Mouse (Mus musculus): ENCODE measurements around the gene Selplg. TPM values are rescaled to one million over a fixed set of nuclear protein-coding genes. Genes with fewer than 3 reads are reported as not detected.
"Not testable (repeated sequence)": the region's sequence is repeated elsewhere in the genome, so short reads cannot be mapped to it uniquely, and the experiment has no call there.

Gene Selplg
- polyA plus RNA-seq, 1 experiment from 2014 or later, result 0.82 TPM

GRCm38 (mm10) chr5:113781254-113781653, 51.2 kb downstream of the Selplg start:
- WGBS, result 86% methylated on average over 7 of the region's 7 CpGs

GRCm38 (mm10) chr5:113780763-113781162, 51.7 kb downstream of the Selplg start:
- Histone ChIP-seq H3K4me1 (peaks cover 10% of the 10 kb centered on the region), H3K27ac (no peak overlapping the region), H3K4me3 (no peak overlapping the region), H3K36me3 (replicated peaks) (peaks cover 28% of the 10 kb centered on the region), H3K27me3 (ENCODE audit: poor library complexity, severe bottlenecking) (peaks cover 17% of the 10 kb centered on the region), H3K9me3 (no peaks in the 10 kb centered on the region)
- no peak for DNase-seq (ENCODE audit: extremely low spot score, low spot score)
- WGBS, result 92% methylated on average over 5 of the region's 5 CpGs

More at GRCm38 (mm10) chr5:113781254-113781653, 51.2 kb downstream of the Selplg start:
- H3K9me3 ChIP-seq, result no peaks in the 10 kb centered on the region
- H3K4me3 ChIP-seq, result no peak overlapping the region
- peaks cover 17% of the 10 kb centered on the region for H3K27me3 ChIP-seq (ENCODE audit: poor library complexity, severe bottlenecking)
- peaks cover 23% of the 10 kb centered on the region for H3K36me3 ChIP-seq (replicated peaks)
- no peak overlapping the region for H3K27ac ChIP-seq
- H3K4me1 ChIP-seq, result peaks cover 10% of the 10 kb centered on the region
- DNase-seq (ENCODE audit: extremely low spot score, low spot score), result no peak

- WGBS, result 96% methylated on average over 3 of the region's 3 CpGs
- peaks cover 17% of the 10 kb centered on the region for H3K27me3 ChIP-seq (ENCODE audit: poor library complexity, severe bottlenecking)
- no peak overlapping the region for H3K27ac ChIP-seq
- peaks cover 10% of the 10 kb centered on the region for H3K4me1 ChIP-seq
- peaks cover 34% of the 10 kb centered on the region for H3K36me3 ChIP-seq (replicated peaks)
- no peak overlapping the region for H3K4me3 ChIP-seq
- no peaks in the 10 kb centered on the region for H3K9me3 ChIP-seq
- no peak for DNase-seq (ENCODE audit: extremely low spot score, low spot score)
Measured at GRCm38 (mm10) chr5:113780082-113780752, 52.2 kb downstream of the Selplg start.

- no peak for DNase-seq (ENCODE audit: extremely low spot score, low spot score)
- WGBS, result 81% methylated on average over 5 of the region's 5 CpGs
- no peak overlapping the region for H3K27ac ChIP-seq
Measured at GRCm38 (mm10) chr5:113779569-113779968, 52.9 kb downstream of the Selplg start.

DNA sequence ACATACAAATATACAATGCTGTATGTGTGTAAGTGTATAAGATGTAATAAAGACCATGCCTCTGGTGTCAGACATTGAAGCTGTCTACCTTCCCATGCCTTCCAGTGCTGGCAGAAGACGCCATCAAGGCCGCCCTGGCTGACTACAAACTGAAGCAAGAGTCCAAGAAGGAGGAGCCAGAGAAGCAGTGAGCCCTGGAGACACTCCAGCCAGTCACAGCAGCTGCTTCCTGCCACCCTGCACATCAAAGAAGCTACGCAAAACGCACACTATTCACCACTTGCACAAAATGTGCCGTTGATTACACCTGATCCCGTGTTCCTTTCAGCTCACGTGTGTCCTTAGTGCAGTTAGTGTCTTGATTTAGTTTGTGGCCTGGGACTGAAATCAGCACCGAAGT, 54.7 kb downstream of the Selplg start:
- 93% methylated on average over 8 of the region's 8 CpGs for WGBS
- H3K4me3 ChIP-seq; DNase-seq (ENCODE audit: extremely low spot score, low spot score); H3K27ac ChIP-seq; H3K27me3 ChIP-seq (ENCODE audit: poor library complexity, severe bottlenecking); H3K9me3 ChIP-seq: not testable (repeated sequence)
- H3K4me1 ChIP-seq, result peaks cover 15% of the 10 kb centered on the region
- peaks cover 46% of the 10 kb centered on the region for H3K36me3 ChIP-seq (replicated peaks)

More at GRCm38 (mm10) chr5:113779569-113779968, 52.9 kb downstream of the Selplg start:
- no peaks in the 10 kb centered on the region for H3K9me3 ChIP-seq
- H3K27me3 ChIP-seq (ENCODE audit: poor library complexity, severe bottlenecking), result peaks cover 17% of the 10 kb centered on the region
- peaks cover 10% of the 10 kb centered on the region for H3K4me1 ChIP-seq
- H3K4me3 ChIP-seq, result no peak overlapping the region
- H3K36me3 ChIP-seq (replicated peaks), result peaks cover 40% of the 10 kb centered on the region

DNA sequence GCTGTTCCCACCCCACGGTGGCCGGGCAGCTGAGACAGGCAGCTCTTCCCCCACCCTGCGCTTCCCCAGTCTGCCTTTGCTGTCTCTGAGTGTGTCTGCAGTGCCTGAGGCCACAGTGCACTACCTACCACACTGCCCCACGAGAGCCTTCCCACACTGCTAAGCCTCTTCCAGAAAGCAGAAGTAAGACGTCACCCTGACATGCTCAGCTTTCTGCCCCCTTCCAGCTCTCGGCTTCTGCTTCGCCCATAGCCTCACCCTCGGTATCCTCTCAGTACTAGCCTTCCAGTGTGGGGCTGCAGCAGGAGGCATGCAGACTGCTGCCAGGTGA, 55.6 kb downstream of the Selplg start:
- DNase-seq (ENCODE audit: extremely low spot score, low spot score), result no peak
- H3K36me3 ChIP-seq (replicated peaks), result peaks cover 46% of the 10 kb centered on the region
- 94% methylated on average over 8 of the region's 8 CpGs for WGBS
- H3K4me1 ChIP-seq, result peaks cover 15% of the 10 kb centered on the region
- no peak overlapping the region for H3K27ac ChIP-seq
- no peak overlapping the region for H3K4me3 ChIP-seq
- H3K9me3 ChIP-seq, result no peaks in the 10 kb centered on the region
- no peaks in the 10 kb centered on the region for H3K27me3 ChIP-seq (ENCODE audit: poor library complexity, severe bottlenecking)

GRCm38 (mm10) chr5:113776128-113776895, 56.1 kb downstream of the Selplg start:
- WGBS, result 95% methylated on average over 15 of the region's 15 CpGs

DNA sequence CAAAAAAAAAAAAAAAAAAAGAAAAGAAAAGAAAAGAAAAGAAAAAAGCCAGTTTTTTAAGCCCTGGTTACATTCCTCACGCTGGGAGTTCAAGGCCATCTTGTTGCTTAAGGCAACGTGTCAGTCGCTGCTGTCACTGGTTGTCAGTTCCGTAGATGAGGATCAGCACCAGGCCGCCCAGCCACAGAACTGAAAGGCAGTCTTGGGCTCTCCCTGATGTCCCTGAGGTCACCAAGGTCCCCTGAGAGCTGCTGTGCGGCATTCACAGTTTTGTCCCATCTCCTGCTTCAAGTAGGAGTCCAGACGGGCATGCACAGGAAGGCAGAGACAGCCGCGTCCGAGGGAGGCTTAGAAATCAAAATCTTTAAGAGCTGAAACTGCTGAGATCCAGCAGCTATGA, 56.9 kb downstream of the Selplg start:
- Histone ChIP-seq H3K4me1 (peaks cover 18% of the 10 kb centered on the region), H3K36me3 (replicated peaks) (peaks cover 46% of the 10 kb centered on the region), H3K4me3 (no peak overlapping the region), H3K27me3 (ENCODE audit: poor library complexity, severe bottlenecking) (no peaks in the 10 kb centered on the region), H3K9me3 (no peaks in the 10 kb centered on the region), H3K27ac (no peak overlapping the region)
- 93% methylated on average over 10 of the region's 10 CpGs for WGBS
- no peak for DNase-seq (ENCODE audit: extremely low spot score, low spot score)

More at GRCm38 (mm10) chr5:113776128-113776895, 56.1 kb downstream of the Selplg start:
- H3K4me1 ChIP-seq, result peaks cover 15% of the 10 kb centered on the region
- H3K27me3 ChIP-seq (ENCODE audit: poor library complexity, severe bottlenecking), result no peaks in the 10 kb centered on the region
- H3K27ac ChIP-seq, result no peak overlapping the region
- no peak for DNase-seq (ENCODE audit: extremely low spot score, low spot score)
- H3K9me3 ChIP-seq, result no peaks in the 10 kb centered on the region
- no peak overlapping the region for H3K4me3 ChIP-seq
- peaks cover 46% of the 10 kb centered on the region for H3K36me3 ChIP-seq (replicated peaks)

DNA sequence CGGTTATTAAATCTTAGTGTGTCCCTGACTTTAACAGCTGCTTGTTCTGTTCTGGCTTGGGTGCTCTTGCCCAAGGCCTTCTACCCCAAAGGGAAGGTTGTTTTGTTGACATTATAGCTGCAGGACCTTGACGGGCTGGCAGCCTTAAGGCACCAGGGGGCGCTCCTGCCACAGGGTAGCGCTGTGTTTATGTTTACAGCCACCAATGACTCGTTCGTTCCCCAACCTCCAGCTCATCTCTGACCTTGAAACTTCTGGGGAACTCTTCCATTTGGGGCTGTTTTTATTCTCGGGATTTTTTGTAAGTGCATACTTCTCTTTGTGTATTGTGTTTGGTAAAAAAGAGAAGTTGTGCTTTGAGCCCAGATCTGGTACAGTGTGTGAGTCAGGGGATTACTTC, 58.8 kb downstream of the Selplg start:
- no peaks in the 10 kb centered on the region for H3K27me3 ChIP-seq (ENCODE audit: poor library complexity, severe bottlenecking)
- H3K27ac ChIP-seq, result no peak overlapping the region
- H3K36me3 ChIP-seq (replicated peaks), result peaks cover 56% of the 10 kb centered on the region
- DNase-seq (ENCODE audit: extremely low spot score, low spot score), result peak; percentile 80
- peaks cover 37% of the 10 kb centered on the region for H3K4me1 ChIP-seq
- H3K9me3 ChIP-seq, result no peaks in the 10 kb centered on the region
- 3% methylated on average over 7 of the region's 7 CpGs for WGBS
- H3K4me3 ChIP-seq, result peak overlapping the region; percentile 100

- H3K27ac ChIP-seq, result peak overlapping the region; percentile 97
- no peaks in the 10 kb centered on the region for H3K9me3 ChIP-seq
- peaks cover 40% of the 10 kb centered on the region for H3K4me1 ChIP-seq
- no peak for DNase-seq (ENCODE audit: extremely low spot score, low spot score)
- peaks cover 57% of the 10 kb centered on the region for H3K36me3 ChIP-seq (replicated peaks)
- peak overlapping the region; percentile 100 for H3K4me3 ChIP-seq
- H3K27me3 ChIP-seq (ENCODE audit: poor library complexity, severe bottlenecking), result no peaks in the 10 kb centered on the region
- 2% methylated on average over 38 of the region's 38 CpGs for WGBS
Measured at GRCm38 (mm10) chr5:113772905-113773519, 59.4 kb downstream of the Selplg start.

GRCm38 (mm10) chr5:113772450-113772895, 60.0 kb downstream of the Selplg start, which contains the start of the genes Sart3 and Iscu:
Gene Sart3, minus strand, starts transcription at chr5:113772510.
Gene Iscu, plus strand, starts transcription at chr5:113772748.
- Histone ChIP-seq H3K4me3 (peak within 1 kb of the TSS; percentile 100), H3K36me3 (replicated peaks) (peaks cover 58% of the 10 kb centered on the region), H3K27ac (peak within 1 kb of the TSS; percentile 97), H3K27me3 (ENCODE audit: poor library complexity, severe bottlenecking) (no peaks in the 10 kb centered on the region), H3K4me1 (peaks cover 40% of the 10 kb centered on the region), H3K9me3 (no peaks in the 10 kb centered on the region)
- WGBS, result under 1% methylated on average over 49 of the region's 49 CpGs
- peak; percentile 89 for DNase-seq (ENCODE audit: extremely low spot score, low spot score)

DNA sequence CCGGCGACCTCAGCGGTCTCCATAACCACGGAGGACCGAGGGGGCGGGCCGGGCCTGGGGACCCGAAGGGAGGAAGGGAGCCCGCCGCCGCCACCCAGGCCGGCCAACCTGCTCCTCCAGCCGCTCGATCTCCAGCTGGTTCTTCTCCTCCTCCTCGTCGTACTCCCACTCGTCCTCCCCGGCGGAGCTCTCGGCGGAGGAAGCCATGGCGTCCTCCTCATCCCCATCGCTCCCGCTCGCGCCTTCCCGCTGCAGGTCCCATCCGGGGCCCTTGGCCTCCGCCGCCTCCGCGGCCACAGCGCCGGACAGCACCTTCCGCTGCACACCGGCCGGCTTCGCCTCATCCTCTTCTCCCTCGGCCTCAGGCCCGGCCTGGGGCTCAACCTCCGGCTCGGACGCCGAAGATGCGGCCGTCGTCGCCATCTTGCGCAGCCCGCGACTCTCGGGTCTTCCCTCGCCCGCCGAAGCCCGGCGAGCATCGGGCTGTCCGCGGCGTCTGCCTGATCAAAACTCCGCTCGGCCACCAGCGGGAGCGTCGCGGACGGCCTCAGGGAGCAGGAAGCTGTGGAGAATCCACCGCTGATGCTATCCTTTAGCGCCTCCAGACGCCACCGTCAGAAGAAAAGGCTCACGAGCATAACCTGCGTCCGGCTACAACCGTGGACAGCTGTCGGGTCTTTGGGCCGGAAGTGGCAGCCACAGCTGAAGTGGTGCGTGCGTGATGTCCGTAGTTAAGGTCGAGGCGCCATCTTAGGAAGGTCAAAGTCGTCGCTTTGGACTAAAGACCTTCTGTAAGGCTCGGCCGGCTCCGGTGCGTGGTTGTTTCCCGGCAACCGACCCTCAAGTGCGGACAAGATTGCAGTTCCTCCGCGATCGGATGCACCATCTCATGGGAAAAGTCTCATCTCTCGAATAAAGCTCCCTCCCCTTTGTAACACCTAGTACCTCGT, 61.0 kb downstream of the Selplg start:
- Histone ChIP-seq H3K4me3 (peak overlapping the region; percentile 100), H3K36me3 (replicated peaks) (peaks cover 59% of the 10 kb centered on the region), H3K9me3 (no peaks in the 10 kb centered on the region), H3K27me3 (ENCODE audit: poor library complexity, severe bottlenecking) (no peaks in the 10 kb centered on the region), H3K4me1 (peaks cover 40% of the 10 kb centered on the region), H3K27ac (peak overlapping the region; percentile 97)
- WGBS, result under 1% methylated on average over 97 of the region's 97 CpGs
- DNase-seq (ENCODE audit: extremely low spot score, low spot score), result peak; percentile 88

All from forebrain, embryonic 10.5 days (tissue).